Comparison of ENCODE assay signal across 9 mouse cellular contexts in genomic region chr6:94464037-94464891, GRCm38 (mm10). TPM values are rescaled to one million over a fixed set of nuclear protein-coding genes. Genes with fewer than 3 reads are reported as not detected.
DNase-seq lines count a peak whose midpoint lies in the region; ATAC-seq lines count a peak whose summit lies in the region.
"Had no signal": no experiment of that assay in that cellular context is flagged by ENCODE, and none has a peak within 500 bp of the region (broad histone marks: within the 10 kb centered on the region; RNA-seq: fewer than 3 reads in every experiment).

No protein-coding gene starts in this region.

- no peak overlapping the region; the same call in 1 of the 2 replicates for H3K9ac ChIP-seq in embryonic facial prominence, embryonic 14.5 days (ENCODE audit: low read depth, low read length)
- no peak overlapping the region for H3K9ac ChIP-seq in heart, embryonic 12.5 days
- peak overlapping the region; percentile 9; the same call in 1 of the 2 replicates for H3K9ac ChIP-seq in kidney, embryonic 16.5 days (replicated peaks; ENCODE audit: low read length)
- no peak overlapping the region for H3K9ac ChIP-seq in limb, embryonic 13.5 days
- no peak overlapping the region for H3K9ac ChIP-seq in neural tube, embryonic 12.5 days

- no peaks in the 10 kb centered on the region for H3K36me3 ChIP-seq in embryonic facial prominence, embryonic 14.5 days (ENCODE audit: control insufficient read depth, insufficient read depth, low read length)
- H3K36me3 ChIP-seq in heart, embryonic 12.5 days: no peaks in the 10 kb centered on the region
- no peaks in the 10 kb centered on the region for H3K36me3 ChIP-seq in kidney, embryonic 16.5 days (ENCODE audit: insufficient read depth, low read length)
- no peaks in the 10 kb centered on the region for H3K36me3 ChIP-seq in limb, embryonic 13.5 days
- H3K36me3 ChIP-seq in neural tube, embryonic 12.5 days: no peaks in the 10 kb centered on the region

- peak; percentile 8 for DNase-seq in A20 (ENCODE audit: low read depth, low spot score)
- DNase-seq in adrenal gland, postnatal 36 days: peak; percentile 17 to 63
- peak; percentile 92 for DNase-seq in embryonic facial prominence, embryonic 14.5 days (ENCODE audit: low spot score)

- H3K4me3 ChIP-seq in embryonic facial prominence, embryonic 14.5 days (ENCODE audit: low read depth, low read length): peak overlapping the region; percentile 7; the same call in 1 of the 2 replicates
- no peak overlapping the region for H3K4me3 ChIP-seq in heart, embryonic 12.5 days
- H3K4me3 ChIP-seq in kidney, embryonic 16.5 days (ENCODE audit: low read length): no peak overlapping the region
- H3K4me3 ChIP-seq in limb, embryonic 13.5 days: peak overlapping the region; percentile 21; the same call in 1 of the 2 replicates
- no peak overlapping the region for H3K4me3 ChIP-seq in neural tube, embryonic 12.5 days
- H3K4me3 ChIP-seq: erythroblast, embryonic 14.5 days had no signal

- H3K27me3 ChIP-seq in embryonic facial prominence, embryonic 14.5 days (replicated peaks; ENCODE audit: control insufficient read depth, insufficient read depth, low read length): no peaks in the 10 kb centered on the region
- H3K27me3 ChIP-seq in heart, embryonic 12.5 days (replicated peaks): no peaks in the 10 kb centered on the region
- no peaks in the 10 kb centered on the region for H3K27me3 ChIP-seq in kidney, embryonic 16.5 days (ENCODE audit: insufficient read depth, low read length)
- H3K27me3 ChIP-seq in limb, embryonic 13.5 days: no peaks in the 10 kb centered on the region
- no peaks in the 10 kb centered on the region for H3K27me3 ChIP-seq in neural tube, embryonic 12.5 days (replicated peaks)

- peak; percentile 86 for ATAC-seq in embryonic facial prominence, embryonic 14.5 days (ENCODE audit: low read depth)
- ATAC-seq in heart, embryonic 12.5 days (ENCODE audit: insufficient number of reproducible peaks, low FRiP score): no peak
- ATAC-seq in kidney, embryonic 16.5 days (ENCODE audit: low FRiP score, low TSS enrichment): 0 out of 2 replicates have a peak, but pooled peaks have one; percentile 57
- peak; percentile 89 for ATAC-seq in limb, embryonic 13.5 days (ENCODE audit: low FRiP score, low read depth)
- ATAC-seq in neural tube, embryonic 12.5 days (ENCODE audit: low FRiP score, low read depth): peak; percentile 82
- no peak for ATAC-seq in activated CD4-positive, CD25-positive, alpha-beta regulatory T cell, adult 4 months

- H3K9me3 ChIP-seq in embryonic facial prominence, embryonic 14.5 days (ENCODE audit: control insufficient read depth, low read length): no peaks in the 10 kb centered on the region
- H3K9me3 ChIP-seq in heart, embryonic 12.5 days (replicated peaks): no peaks in the 10 kb centered on the region
- no peaks in the 10 kb centered on the region for H3K9me3 ChIP-seq in kidney, embryonic 16.5 days (ENCODE audit: low read length)
- H3K9me3 ChIP-seq in limb, embryonic 13.5 days: no peaks in the 10 kb centered on the region
- no peaks in the 10 kb centered on the region for H3K9me3 ChIP-seq in neural tube, embryonic 12.5 days

- no peaks in the 10 kb centered on the region for H3K4me1 ChIP-seq in embryonic facial prominence, embryonic 14.5 days (ENCODE audit: control insufficient read depth, insufficient read depth, low read length)
- peaks cover 20% of the 10 kb centered on the region for H3K4me1 ChIP-seq in heart, embryonic 12.5 days (replicated peaks)
- no peaks in the 10 kb centered on the region for H3K4me1 ChIP-seq in kidney, embryonic 16.5 days (ENCODE audit: insufficient read depth, low read length)
- peaks cover 6% of the 10 kb centered on the region for H3K4me1 ChIP-seq in limb, embryonic 13.5 days
- H3K4me1 ChIP-seq in neural tube, embryonic 12.5 days: peaks cover 9% of the 10 kb centered on the region

- WGBS in embryonic facial prominence, embryonic 14.5 days: 9% methylated on average over 12 of the region's 12 CpGs
- 16% methylated on average over 12 of the region's 12 CpGs for WGBS in heart, embryonic 12.5 days
- WGBS in kidney, embryonic 16.5 days: 21% methylated on average over 12 of the region's 12 CpGs
- 21% methylated on average over 12 of the region's 12 CpGs for WGBS in limb, embryonic 13.5 days
- 15% methylated on average over 12 of the region's 12 CpGs for WGBS in neural tube, embryonic 12.5 days

- no peak overlapping the region for H3K27ac ChIP-seq in embryonic facial prominence, embryonic 14.5 days (replicated peaks; ENCODE audit: low read depth, low read length)
- no peak overlapping the region for H3K27ac ChIP-seq in heart, embryonic 12.5 days (ENCODE audit: poor library complexity, severe bottlenecking)
- H3K27ac ChIP-seq in kidney, embryonic 16.5 days (ENCODE audit: low read length): no peak overlapping the region
- H3K27ac ChIP-seq in limb, embryonic 13.5 days: no peak overlapping the region
- no peak overlapping the region for H3K27ac ChIP-seq in neural tube, embryonic 12.5 days

- H3K4me2 ChIP-seq in embryonic facial prominence, embryonic 14.5 days (ENCODE audit: low read depth, low read length): peak overlapping the region; percentile 39
- H3K4me2 ChIP-seq in heart, embryonic 12.5 days: peak overlapping the region; percentile 54
- peak overlapping the region; percentile 39 for H3K4me2 ChIP-seq in kidney, embryonic 16.5 days (replicated peaks; ENCODE audit: low read depth, low read length)
- peak overlapping the region; percentile 56 for H3K4me2 ChIP-seq in limb, embryonic 13.5 days (replicated peaks)
- peak overlapping the region; percentile 52 for H3K4me2 ChIP-seq in neural tube, embryonic 12.5 days (replicated peaks)

RNA-seq across cellular contexts. Expression of gene Slc25a26, which starts 35.9 kb away (rescaled TPM):
- total RNA-seq in adrenal gland, postnatal 36 days (2021): 10 to 100 TPM; 14.2 to 14.7 TPM
- 6.8 and 9.0 TPM in 2 replicates for polyA plus RNA-seq in embryonic facial prominence, embryonic 14.5 days (2014; fragmentation: Nextera tagmentation; extraction: Ambion mirVana)
- polyA plus RNA-seq in heart, embryonic 12.5 days (2016; fragmentation: Nextera tagmentation; extraction: Ambion mirVana): 11.6 and 13.9 TPM in 2 replicates
- polyA plus RNA-seq in kidney, embryonic 16.5 days (2015; fragmentation: Nextera tagmentation; extraction: Ambion mirVana): 11.7 and 13.3 TPM in 2 replicates
- 7.7 and 9.1 TPM in 2 replicates for polyA plus RNA-seq in limb, embryonic 13.5 days (2015; fragmentation: Nextera tagmentation; extraction: Ambion mirVana)
- polyA plus RNA-seq in neural tube, embryonic 12.5 days (2016; fragmentation: Nextera tagmentation; extraction: Ambion mirVana): 8.1 and 8.7 TPM in 2 replicates
- polyA plus RNA-seq in activated CD4-positive, CD25-positive, alpha-beta regulatory T cell, adult 4 months (2017; shearing (Covaris generic)): 1 to 10 TPM; 2.6 to 3.8 TPM

Comparison
In these comparisons a context has a peak if more than half of its experiments do, and no peak if none do; other contexts are left out.
1. DNase-seq: peak in every context shown above with its lines; median percentile 92 in embryonic facial prominence, embryonic 14.5 days; 40 in adrenal gland, postnatal 36 days; 8 in A20.
2. ATAC-seq: peak in embryonic facial prominence, embryonic 14.5 days (single experiment), kidney, embryonic 16.5 days (single experiment), limb, embryonic 13.5 days (single experiment) and neural tube, embryonic 12.5 days (single experiment); none in heart, embryonic 12.5 days (single experiment) and activated CD4-positive, CD25-positive, alpha-beta regulatory T cell, adult 4 months (single experiment).
3. H3K4me3 ChIP-seq: peak in embryonic facial prominence, embryonic 14.5 days (single experiment) and limb, embryonic 13.5 days (single experiment); none in heart, embryonic 12.5 days (single experiment), kidney, embryonic 16.5 days (single experiment) and neural tube, embryonic 12.5 days (single experiment).
4. Peak in every context shown above with its lines, with median percentiles within 50 percentile points of each other: H3K4me2 ChIP-seq.